Mouse (Mus musculus) brain, embryonic 14.5 days (tissue): Measurements from ENCODE around the gene Plekhj1. TPM values are rescaled to one million over a fixed set of nuclear protein-coding genes. Genes with fewer than 3 reads are reported as not detected.

Experiments
- DNase-seq: peaks from one replicate; pipeline ENCODE4 v3.0.0-alpha.2; 2011; ENCODE audit warnings: low read depth
- CTCF ChIP-seq: fragments of 200-500 bp; IDR thresholded peaks from 2 replicates; pipeline ENCODE4 v1.5.1; 2012; ENCODE audit warnings: inconsistent platforms, mild to moderate bottlenecking, moderate library complexity, borderline replicate concordance; ENCODE audit not compliant: insufficient read depth, insufficient read length; ENCODE audit errors: extremely low read depth
- POLR2A ChIP-seq: fragments of 200-500 bp; IDR thresholded peaks from 2 replicates; pipeline ENCODE4 v1.6.1; 2012; ENCODE audit warnings: mild to moderate bottlenecking, inconsistent platforms, borderline replicate concordance; ENCODE audit not compliant: poor library complexity, insufficient read depth, insufficient read length, severe bottlenecking; ENCODE audit errors: extremely low read depth
- polyA plus RNA-seq: library from polyadenylated mRNA; depleted of rRNA; stranded (reverse); fragments of >200 nt; gene quantifications from 2 replicates; pipeline ENCODE4 v1.2.3, GENCODE M21; 2012

Gene Plekhj1
- polyA plus RNA-seq, 1 experiment: 88.7 TPM

DNA sequence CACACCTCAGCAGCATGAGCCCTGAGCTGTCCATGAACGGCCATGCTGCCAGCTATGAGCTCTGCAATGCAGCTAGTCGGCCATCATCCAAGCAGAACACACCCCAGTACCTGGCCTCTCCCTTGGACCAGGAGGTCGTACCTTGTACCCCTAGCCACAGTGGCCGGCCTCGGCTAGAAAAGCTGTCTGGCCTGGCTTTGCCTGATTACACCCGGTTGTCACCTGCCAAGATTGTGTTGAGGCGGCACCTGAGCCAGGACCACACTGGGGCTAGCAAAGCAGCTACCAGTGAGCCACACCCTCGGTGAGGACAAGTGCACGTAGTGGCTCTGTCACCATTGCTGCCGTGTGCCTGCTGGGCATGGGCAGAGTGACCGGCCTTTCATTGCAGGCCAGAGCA is 12.5 kb downstream of the Plekhj1 start:
- DNase-seq: no peak
- TF ChIP-seq POLR2A: no peak
- TF ChIP-seq CTCF: no peak

DNA sequence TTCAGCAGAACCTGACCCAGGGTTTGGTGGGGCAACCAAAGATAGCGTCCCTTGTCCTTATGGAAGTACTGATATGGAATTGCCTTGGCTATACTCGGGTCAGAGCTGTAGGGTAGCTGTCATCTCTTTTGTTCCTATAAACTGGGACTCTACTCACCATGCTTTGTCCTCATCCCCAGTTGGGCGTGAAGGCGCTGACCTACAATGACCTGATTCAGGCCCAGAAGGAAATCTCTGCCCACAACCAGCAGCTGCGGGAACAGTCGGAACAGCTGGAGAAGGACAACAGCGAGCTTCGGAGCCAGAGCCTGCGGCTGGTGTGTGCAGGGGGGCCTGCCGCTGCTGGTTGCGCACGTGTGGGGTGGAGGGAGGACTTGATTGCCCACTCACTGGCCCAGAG is 13.6 kb downstream of the Plekhj1 start:
- no peak for DNase-seq
- no peak for TF ChIP-seq POLR2A
- TF ChIP-seq CTCF: no peak

DNA sequence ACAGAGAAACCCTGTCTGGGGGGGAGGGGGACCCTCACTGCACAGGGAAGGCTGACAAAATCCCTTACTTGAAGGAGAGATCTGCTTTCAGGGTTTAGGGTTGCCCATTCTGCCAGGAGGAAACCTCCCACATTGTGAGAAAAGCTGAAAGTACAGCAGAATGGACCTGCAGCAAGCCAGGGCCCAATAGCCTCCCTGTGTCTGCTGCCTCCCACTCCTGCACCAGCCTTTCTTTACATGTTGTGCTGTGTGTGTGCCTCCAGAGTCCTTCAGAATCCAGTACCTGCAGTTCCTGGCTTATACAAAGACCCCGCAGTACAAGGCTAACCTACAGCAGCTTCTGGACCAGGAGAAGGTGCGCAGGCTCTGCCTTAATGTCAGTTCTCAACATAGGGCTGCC is 14.1 kb downstream of the Plekhj1 start:
- TF ChIP-seq CTCF (no peak), POLR2A (no peak)
- no peak for DNase-seq

DNA sequence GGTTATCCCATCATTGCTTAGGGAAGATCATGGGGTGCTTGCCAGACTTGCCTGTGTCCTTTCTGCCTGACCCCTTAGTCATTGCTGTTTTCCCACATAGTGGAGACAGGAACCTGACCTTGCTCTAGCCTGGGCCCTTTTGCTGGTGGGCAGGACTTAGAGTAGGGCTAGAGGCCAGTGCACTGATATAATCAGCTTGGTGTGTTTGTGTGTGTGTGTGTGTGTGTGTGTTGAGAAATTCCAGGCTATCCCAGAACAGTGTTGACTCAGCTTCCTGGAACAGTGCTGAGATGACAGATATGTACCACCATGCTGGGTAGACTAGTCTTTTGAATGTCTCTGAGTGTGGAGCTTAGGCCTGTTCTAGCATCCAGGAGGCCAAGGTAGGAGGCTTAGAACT is 18.9 kb downstream of the Plekhj1 start:
- DNase-seq: no peak
- no peak for TF ChIP-seq POLR2A
- TF ChIP-seq CTCF: no peak

DNA sequence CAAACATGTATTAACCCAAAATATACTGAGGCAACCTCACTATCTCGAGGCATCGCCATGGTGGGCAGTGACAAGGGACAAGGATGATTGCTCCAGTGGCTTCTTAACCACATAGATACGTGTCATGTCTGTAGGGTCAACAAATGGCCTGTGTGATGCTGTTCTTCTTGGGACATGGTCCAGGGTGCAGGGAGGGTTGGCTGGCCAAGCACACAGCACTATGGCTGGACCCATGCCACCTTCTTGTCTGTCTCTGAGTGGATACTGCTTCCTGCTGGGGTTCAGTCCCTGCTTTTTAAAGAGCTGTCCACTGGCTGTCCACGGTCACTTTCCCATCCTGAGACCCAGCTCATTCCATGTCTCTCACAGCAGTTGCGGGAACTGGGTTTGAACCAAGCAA is 21.3 kb downstream of the Plekhj1 start:
- TF ChIP-seq POLR2A: no peak
- no peak for TF ChIP-seq CTCF
- no peak for DNase-seq

DNA sequence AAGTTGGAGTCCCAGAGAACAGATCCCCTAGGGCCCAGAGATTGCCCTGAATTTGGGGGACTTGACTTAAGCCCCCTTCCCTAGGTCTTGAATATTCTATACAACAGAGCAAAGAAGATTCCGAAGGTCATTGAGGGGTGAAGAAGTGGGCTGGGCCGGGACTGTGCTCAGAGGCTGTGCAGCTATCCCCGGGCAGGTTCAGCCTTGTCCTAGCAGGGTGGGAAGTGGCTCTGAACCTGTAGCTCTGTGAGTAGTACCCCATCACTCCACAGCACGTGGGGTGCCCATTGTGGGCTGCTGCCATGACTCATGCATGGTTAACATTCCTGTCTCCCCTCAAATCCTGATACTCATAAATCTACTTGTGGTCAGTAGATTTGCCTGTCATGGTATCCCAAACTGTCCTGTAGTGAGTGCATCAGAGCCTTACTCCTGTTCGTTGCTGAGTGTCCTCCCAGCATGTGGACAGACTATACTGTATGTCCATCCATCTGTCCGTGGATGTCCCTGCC is 22.0 kb downstream of the Plekhj1 start:
- no peak for DNase-seq
- TF ChIP-seq POLR2A (no peak), CTCF (no peak)

DNA sequence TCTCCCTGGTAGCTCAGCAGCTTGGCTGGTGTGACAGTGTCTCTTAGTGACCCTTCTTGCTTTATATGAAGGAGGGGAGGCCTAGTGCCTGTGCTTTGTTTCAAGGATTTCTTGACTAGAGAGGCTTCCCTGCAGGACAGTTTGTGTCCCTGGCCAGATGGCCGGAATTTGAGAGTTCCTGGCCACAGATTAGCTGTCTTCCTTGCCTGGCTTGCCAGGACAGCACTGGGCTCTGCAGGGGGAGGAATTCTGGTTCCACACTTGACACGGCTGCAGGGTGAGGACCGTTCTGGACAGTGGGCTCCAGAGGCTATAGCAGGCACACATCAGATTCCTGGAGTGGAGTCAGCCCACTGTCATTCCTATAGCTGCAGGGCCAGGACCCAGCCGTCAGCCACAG is 22.7 kb downstream of the Plekhj1 start:
- no peak for DNase-seq
- TF ChIP-seq CTCF (no peak), POLR2A (no peak)

DNA sequence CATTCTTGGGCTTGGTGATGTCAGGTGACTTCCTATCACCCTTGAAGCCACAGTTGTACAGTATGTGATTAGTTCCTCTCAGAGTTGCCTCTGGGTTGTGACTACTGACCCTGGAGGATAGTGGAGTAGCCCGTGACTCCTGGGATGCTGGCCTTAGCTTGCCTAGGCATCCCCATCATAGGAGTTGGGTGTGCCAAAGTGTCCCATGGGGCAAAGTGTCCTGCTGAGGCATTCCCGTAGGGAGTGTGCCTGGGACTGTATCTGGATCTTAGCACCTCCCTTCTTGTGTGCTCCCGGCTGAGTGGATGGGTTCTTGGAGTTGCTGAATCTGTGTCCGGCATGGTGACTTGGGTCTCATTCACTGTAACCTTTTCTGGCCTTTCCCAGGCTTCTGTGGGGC is 23.4 kb downstream of the Plekhj1 start:
- DNase-seq: no peak
- TF ChIP-seq CTCF (no peak), POLR2A (no peak)

DNA sequence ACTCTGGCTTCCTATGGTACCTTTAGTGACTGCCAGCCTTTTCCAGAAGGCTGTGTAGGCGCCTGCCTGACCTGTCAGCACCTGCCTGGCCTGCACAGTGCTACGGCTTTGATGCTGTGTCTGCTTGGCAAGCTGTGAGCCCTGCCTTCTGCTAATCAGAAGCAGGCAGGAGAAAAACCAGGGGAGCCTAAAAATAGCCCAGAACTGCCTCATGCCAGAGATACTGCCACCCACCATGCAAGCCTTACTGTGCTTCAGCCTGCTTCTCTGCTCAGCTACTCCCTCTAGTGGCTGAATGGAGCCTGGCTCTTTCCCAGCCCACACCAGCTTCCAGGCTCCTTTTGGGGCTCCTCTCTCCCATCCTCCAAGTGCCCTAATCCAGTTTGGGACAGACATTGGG is 23.9 kb downstream of the Plekhj1 start:
- peak; percentile 82 for DNase-seq
- TF ChIP-seq POLR2A (no peak), CTCF (peak; percentile 87)

DNA sequence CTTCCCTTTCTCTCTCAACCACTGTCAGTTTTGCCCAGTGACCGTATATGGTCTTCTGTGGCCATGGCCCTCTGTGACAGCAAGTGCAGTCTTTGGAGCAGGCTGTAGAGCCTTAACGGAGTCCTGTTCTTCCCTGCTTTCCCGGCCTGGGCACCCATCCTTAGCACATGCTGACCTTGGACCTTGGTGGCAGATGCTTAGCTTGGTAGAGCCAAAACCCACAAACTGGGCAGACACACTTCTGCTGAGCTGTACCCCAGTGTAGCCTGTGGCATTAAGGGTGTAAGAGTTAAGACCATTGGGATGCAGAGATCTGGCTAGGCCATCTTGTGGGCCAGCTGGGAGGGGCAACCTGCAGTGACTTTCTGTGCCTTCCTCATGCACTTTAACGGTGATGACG is 24.6 kb downstream of the Plekhj1 start:
- DNase-seq: no peak

DNA sequence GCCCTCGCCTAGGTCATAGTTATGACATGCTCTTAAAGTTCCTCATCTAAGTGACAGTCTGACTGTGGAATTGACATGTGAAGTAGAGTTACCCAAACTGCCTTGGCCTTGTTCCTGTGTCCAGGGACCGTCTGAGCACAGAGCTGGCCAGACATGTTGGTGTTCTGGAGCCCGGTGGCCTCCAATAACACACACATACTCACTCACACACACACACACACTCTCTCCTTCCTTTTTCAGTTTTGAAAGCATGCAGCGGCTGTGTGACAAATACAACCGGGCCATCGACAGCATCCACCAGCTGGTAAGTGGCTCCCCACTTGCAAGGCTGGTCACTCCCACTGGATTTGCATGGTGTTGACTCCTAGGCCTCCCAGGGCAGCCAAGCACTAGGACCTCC is 30.1 kb downstream of the Plekhj1 start:
- DNase-seq: no peak
- TF ChIP-seq CTCF (no peak), POLR2A (no peak)

More for the DNA sequence above, 24.6 kb downstream of the Plekhj1 start:
- no peak for TF ChIP-seq CTCF
- no peak for TF ChIP-seq POLR2A

DNA sequence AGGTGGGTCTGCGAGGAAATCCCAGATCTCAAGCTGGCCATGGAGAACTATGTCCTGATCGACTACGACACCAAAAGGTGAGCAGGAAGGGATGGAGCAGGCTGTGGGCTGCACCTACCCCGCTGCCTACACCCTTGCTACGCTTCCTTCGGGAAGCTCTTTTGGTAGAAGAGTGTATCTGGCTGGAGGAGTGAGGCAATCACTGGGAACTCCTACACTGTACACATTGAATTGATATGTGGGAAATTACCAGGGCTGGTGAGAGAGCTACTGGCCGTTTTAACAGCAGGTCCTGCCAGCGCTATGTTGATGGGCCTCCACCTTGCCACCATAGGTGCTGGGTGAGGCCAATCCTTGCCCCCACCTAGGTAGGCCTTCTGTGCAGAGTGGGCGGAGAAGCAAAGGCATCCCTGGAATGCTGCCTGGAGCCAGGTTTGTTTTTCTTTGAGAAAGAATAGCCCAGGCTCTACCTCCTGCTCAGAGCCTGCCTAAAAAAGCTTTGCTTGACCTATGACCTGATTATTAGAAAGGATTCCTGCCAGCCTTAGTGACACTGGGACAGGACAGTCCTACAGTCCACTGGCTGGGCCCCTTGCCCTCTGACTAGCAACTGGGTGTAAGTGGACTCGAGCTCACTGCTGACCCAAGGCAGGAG is 32.1 kb downstream of the Plekhj1 start:
- no peak for DNase-seq
- TF ChIP-seq CTCF (no peak), POLR2A (no peak)
